Mouse (Mus musculus): Measurements from ENCODE around the gene Tspoap1. TPM values are rescaled to one million over a fixed set of nuclear protein-coding genes. Genes with fewer than 3 reads are reported as not detected.

Tspoap1 gene
- polyA plus RNA-seq, 1 experiment = 0.04 TPM

GRCm38 (mm10) chr11:87720324-87720723, 40.0 kb upstream of the Tspoap1 start:
- H3K27me3 ChIP-seq (ENCODE audit: control insufficient read depth, insufficient read depth, insufficient read length) = peaks cover 68% of the 10 kb centered on the region
- no peak overlapping the region for H3ac ChIP-seq (ENCODE audit: control insufficient read depth, insufficient read length)
- no peak overlapping the region for H3K4me2 ChIP-seq (ENCODE audit: low read depth)
- TF ChIP-seq POLR2A (IDR thresholded peaks at IDR 0.05; ENCODE audit: insufficient read length, low read depth) = no peak
- no peak for TF ChIP-seq E2F4 (IDR thresholded peaks at IDR 0.05; ENCODE audit: insufficient read depth)
- TF ChIP-seq USF1 (IDR thresholded peaks at IDR 0.05; ENCODE audit: low read depth) = no peak
- no peak for TF ChIP-seq SRF (IDR thresholded peaks at IDR 0.05; ENCODE audit: control insufficient read depth, insufficient read length, low read depth)
- no peak for TF ChIP-seq REST (IDR thresholded peaks at IDR 0.05; ENCODE audit: insufficient read depth, insufficient read length)
- no peak for TF ChIP-seq CEBPB (IDR thresholded peaks at IDR 0.05; ENCODE audit: insufficient read depth, poor library complexity, severe bottlenecking)
- no peak for TF ChIP-seq MYOG (IDR thresholded peaks at IDR 0.05; ENCODE audit: control insufficient read depth in 1 of 3, insufficient read depth in 1 of 3, insufficient read length in 2 of 3, low read depth in 2 of 3)
- no peak for TF ChIP-seq TCF3 (IDR thresholded peaks at IDR 0.05; ENCODE audit: insufficient read length, low read depth)
- no peak for TF ChIP-seq POLR2AphosphoS2 (IDR thresholded peaks at IDR 0.05; ENCODE audit: insufficient read length, low read depth)
- TF ChIP-seq MYOD1 (IDR thresholded peaks at IDR 0.05; ENCODE audit: control insufficient read depth in 1 of 3, insufficient read length in 2 of 3, low read depth in 2 of 3) = no peak
- TF ChIP-seq MAX (IDR thresholded peaks at IDR 0.05; ENCODE audit: low read depth) = no peak
- TF ChIP-seq TCF12 (IDR thresholded peaks at IDR 0.05; ENCODE audit: insufficient read depth, poor library complexity, severe bottlenecking) = no peak
- no peaks in the 10 kb centered on the region for H3K36me3 ChIP-seq (ENCODE audit: control insufficient read depth, insufficient read depth)
- no peaks in the 10 kb centered on the region for H3K79me2 ChIP-seq (ENCODE audit: control insufficient read depth, insufficient read depth)
- H3K4me3 ChIP-seq = no peak overlapping the region

- H3K79me2 ChIP-seq (ENCODE audit: control insufficient read depth, insufficient read depth) = no peaks in the 10 kb centered on the region
- peaks cover 68% of the 10 kb centered on the region for H3K27me3 ChIP-seq (ENCODE audit: control insufficient read depth, insufficient read depth, insufficient read length)
- no peak overlapping the region for H3K4me3 ChIP-seq
- TF ChIP-seq POLR2A (IDR thresholded peaks at IDR 0.05; ENCODE audit: insufficient read length, low read depth) (no peak), USF1 (IDR thresholded peaks at IDR 0.05; ENCODE audit: low read depth) (no peak), POLR2AphosphoS2 (IDR thresholded peaks at IDR 0.05; ENCODE audit: insufficient read length, low read depth) (no peak), MYOD1 (IDR thresholded peaks at IDR 0.05; ENCODE audit: control insufficient read depth in 1 of 3, insufficient read length in 2 of 3, low read depth in 2 of 3) (no peak), MYOG (IDR thresholded peaks at IDR 0.05; ENCODE audit: control insufficient read depth in 1 of 3, insufficient read depth in 1 of 3, insufficient read length in 2 of 3, low read depth in 2 of 3) (no peak), SRF (IDR thresholded peaks at IDR 0.05; ENCODE audit: control insufficient read depth, insufficient read length, low read depth) (no peak), REST (IDR thresholded peaks at IDR 0.05; ENCODE audit: insufficient read depth, insufficient read length) (no peak), MAX (IDR thresholded peaks at IDR 0.05; ENCODE audit: low read depth) (no peak), TCF12 (IDR thresholded peaks at IDR 0.05; ENCODE audit: insufficient read depth, poor library complexity, severe bottlenecking) (no peak), TCF3 (IDR thresholded peaks at IDR 0.05; ENCODE audit: insufficient read length, low read depth) (no peak), E2F4 (IDR thresholded peaks at IDR 0.05; ENCODE audit: insufficient read depth) (no peak), CEBPB (IDR thresholded peaks at IDR 0.05; ENCODE audit: insufficient read depth, poor library complexity, severe bottlenecking) (no peak)
- no peak overlapping the region for H3ac ChIP-seq (ENCODE audit: control insufficient read depth, insufficient read length)
- no peaks in the 10 kb centered on the region for H3K36me3 ChIP-seq (ENCODE audit: control insufficient read depth, insufficient read depth)
- H3K4me2 ChIP-seq (ENCODE audit: low read depth) = no peak overlapping the region
Observed at GRCm38 (mm10) chr11:87720839-87721238, 39.5 kb upstream of the Tspoap1 start.

- Histone ChIP-seq H3K4me3 (no peak overlapping the region), H3K36me3 (ENCODE audit: control insufficient read depth, insufficient read depth) (no peaks in the 10 kb centered on the region), H3K79me2 (ENCODE audit: control insufficient read depth, insufficient read depth) (no peaks in the 10 kb centered on the region), H3ac (ENCODE audit: control insufficient read depth, insufficient read length) (no peak overlapping the region), H3K4me2 (ENCODE audit: low read depth) (no peak overlapping the region), H3K27me3 (ENCODE audit: control insufficient read depth, insufficient read depth, insufficient read length) (peaks cover 74% of the 10 kb centered on the region)
- no peak for TF ChIP-seq TCF3 (IDR thresholded peaks at IDR 0.05; ENCODE audit: insufficient read length, low read depth)
- no peak for TF ChIP-seq E2F4 (IDR thresholded peaks at IDR 0.05; ENCODE audit: insufficient read depth)
- TF ChIP-seq REST (IDR thresholded peaks at IDR 0.05; ENCODE audit: insufficient read depth, insufficient read length) = no peak
- TF ChIP-seq POLR2AphosphoS2 (IDR thresholded peaks at IDR 0.05; ENCODE audit: insufficient read length, low read depth) = no peak
- no peak for TF ChIP-seq USF1 (IDR thresholded peaks at IDR 0.05; ENCODE audit: low read depth)
- no peak for TF ChIP-seq TCF12 (IDR thresholded peaks at IDR 0.05; ENCODE audit: insufficient read depth, poor library complexity, severe bottlenecking)
- TF ChIP-seq MYOG (IDR thresholded peaks at IDR 0.05; ENCODE audit: control insufficient read depth in 1 of 3, insufficient read depth in 1 of 3, insufficient read length in 2 of 3, low read depth in 2 of 3) = no peak
- TF ChIP-seq MYOD1 (IDR thresholded peaks at IDR 0.05; ENCODE audit: control insufficient read depth in 1 of 3, insufficient read length in 2 of 3, low read depth in 2 of 3) = no peak
- TF ChIP-seq SRF (IDR thresholded peaks at IDR 0.05; ENCODE audit: control insufficient read depth, insufficient read length, low read depth) = no peak
- TF ChIP-seq CEBPB (IDR thresholded peaks at IDR 0.05; ENCODE audit: insufficient read depth, poor library complexity, severe bottlenecking) = no peak
- no peak for TF ChIP-seq MAX (IDR thresholded peaks at IDR 0.05; ENCODE audit: low read depth)
- TF ChIP-seq POLR2A (IDR thresholded peaks at IDR 0.05; ENCODE audit: insufficient read length, low read depth) = no peak
Observed at GRCm38 (mm10) chr11:87722168-87722567, 38.2 kb upstream of the Tspoap1 start.

DNA sequence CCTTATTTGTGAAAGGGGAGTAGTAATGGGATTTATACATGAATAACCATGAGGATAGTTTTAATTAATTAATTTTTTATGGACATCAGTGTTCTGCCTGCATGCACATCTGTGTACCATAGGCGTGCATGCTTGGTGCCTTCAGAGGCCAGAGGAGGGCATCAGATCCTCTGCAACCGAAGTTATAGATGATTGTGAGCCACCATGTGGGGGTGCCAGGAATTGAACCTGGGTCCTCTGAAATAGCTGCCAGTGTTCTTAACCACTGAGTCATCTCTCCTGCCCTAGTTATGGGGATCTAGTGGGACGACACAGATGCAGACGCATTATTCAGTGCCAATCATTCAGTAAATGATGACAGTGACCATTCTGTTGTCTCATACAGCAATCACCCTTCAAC, 37.5 kb upstream of the Tspoap1 start:
- no peak overlapping the region for H3K4me3 ChIP-seq
- TF ChIP-seq POLR2AphosphoS2 (IDR thresholded peaks at IDR 0.05; ENCODE audit: insufficient read length, low read depth) = no peak
- no peak for TF ChIP-seq USF1 (IDR thresholded peaks at IDR 0.05; ENCODE audit: low read depth)
- no peak for TF ChIP-seq POLR2A (IDR thresholded peaks at IDR 0.05; ENCODE audit: insufficient read length, low read depth)
- no peak for TF ChIP-seq SRF (IDR thresholded peaks at IDR 0.05; ENCODE audit: control insufficient read depth, insufficient read length, low read depth)
- no peak for TF ChIP-seq MAX (IDR thresholded peaks at IDR 0.05; ENCODE audit: low read depth)
- no peak for TF ChIP-seq REST (IDR thresholded peaks at IDR 0.05; ENCODE audit: insufficient read depth, insufficient read length)
- TF ChIP-seq TCF12 (IDR thresholded peaks at IDR 0.05; ENCODE audit: insufficient read depth, poor library complexity, severe bottlenecking) = no peak
- no peak for TF ChIP-seq E2F4 (IDR thresholded peaks at IDR 0.05; ENCODE audit: insufficient read depth)
- no peak for TF ChIP-seq MYOG (IDR thresholded peaks at IDR 0.05; ENCODE audit: control insufficient read depth in 1 of 3, insufficient read depth in 1 of 3, insufficient read length in 2 of 3, low read depth in 2 of 3)
- no peaks in the 10 kb centered on the region for H3K79me2 ChIP-seq (ENCODE audit: control insufficient read depth, insufficient read depth)
- no peaks in the 10 kb centered on the region for H3K36me3 ChIP-seq (ENCODE audit: control insufficient read depth, insufficient read depth)
- H3ac ChIP-seq (ENCODE audit: control insufficient read depth, insufficient read length) = no peak overlapping the region
- H3K27me3 ChIP-seq (ENCODE audit: control insufficient read depth, insufficient read depth, insufficient read length) = peaks cover 69% of the 10 kb centered on the region
- no peak overlapping the region for H3K4me2 ChIP-seq (ENCODE audit: low read depth)
